Mouse (Mus musculus): Measurements from ENCODE around the gene 9930022D16Rik. TPM values are rescaled to one million over a fixed set of nuclear protein-coding genes. Genes with fewer than 3 reads are reported as not detected.

9930022D16Rik gene
- not detected in 2 replicates for polyA plus RNA-seq (2016; fragmentation: Nextera tagmentation; extraction: Ambion mirVana)

GRCm38 (mm10) chr11:109413617-109414016 lies at the start of gene 9930022D16Rik:
9930022D16Rik (plus strand) TSS chr11:109413917.
- Histone ChIP-seq H3K4me1 (no peaks in the 10 kb centered on the region), H3K27ac (replicated peaks) (no peak within 1 kb of the TSS), H3K36me3 (replicated peaks) (no peaks in the 10 kb centered on the region), H3K27me3 (replicated peaks; ENCODE audit: low read depth, poor library complexity, severe bottlenecking) (no peaks in the 10 kb centered on the region), H3K9me3 (no peaks in the 10 kb centered on the region), H3K4me3 (no peak within 1 kb of the TSS)
- WGBS: 87% methylated on average over 6 of the region's 6 CpGs
- no peak for DNase-seq (ENCODE audit: low spot score)

GRCm38 (mm10) chr11:109364337-109364736 lies 49.4 kb upstream of the 9930022D16Rik start:
- H3K4me3 ChIP-seq: peak overlapping the region; percentile 93
- H3K4me1 ChIP-seq: peaks cover 61% of the 10 kb centered on the region
- H3K9me3 ChIP-seq: no peaks in the 10 kb centered on the region
- H3K36me3 ChIP-seq (replicated peaks): peaks cover 43% of the 10 kb centered on the region
- no peak for DNase-seq (ENCODE audit: low spot score)
- WGBS: 70% methylated on average over 2 of the region's 2 CpGs
- H3K27ac ChIP-seq (replicated peaks): no peak overlapping the region
- H3K27me3 ChIP-seq (replicated peaks; ENCODE audit: low read depth, poor library complexity, severe bottlenecking): peaks cover 16% of the 10 kb centered on the region

- peaks cover 49% of the 10 kb centered on the region for H3K36me3 ChIP-seq (replicated peaks)
- H3K4me1 ChIP-seq: peaks cover 56% of the 10 kb centered on the region
- WGBS: 86% methylated on average over 10 of the region's 10 CpGs
- H3K4me3 ChIP-seq: peak overlapping the region; percentile 93; the same call in 1 of the 2 replicates
- H3K9me3 ChIP-seq: no peaks in the 10 kb centered on the region
- H3K27ac ChIP-seq (replicated peaks): no peak overlapping the region; the same call in 1 of the 2 replicates
- DNase-seq (ENCODE audit: low spot score): no peak
- peaks cover 16% of the 10 kb centered on the region for H3K27me3 ChIP-seq (replicated peaks; ENCODE audit: low read depth, poor library complexity, severe bottlenecking)
Measured at GRCm38 (mm10) chr11:109364881-109365280, 48.8 kb upstream of the 9930022D16Rik start.

- Histone ChIP-seq H3K9me3 (no peaks in the 10 kb centered on the region), H3K27ac (replicated peaks) (no peak overlapping the region), H3K36me3 (replicated peaks) (peaks cover 57% of the 10 kb centered on the region), H3K4me1 (peaks cover 56% of the 10 kb centered on the region), H3K4me3 (no peak overlapping the region), H3K27me3 (replicated peaks; ENCODE audit: low read depth, poor library complexity, severe bottlenecking) (peaks cover 9% of the 10 kb centered on the region)
- DNase-seq (ENCODE audit: low spot score): no peak
- 95% methylated on average over 5 of the region's 5 CpGs for WGBS
Measured at GRCm38 (mm10) chr11:109365818-109366217, 47.9 kb upstream of the 9930022D16Rik start.

- Histone ChIP-seq H3K27me3 (replicated peaks; ENCODE audit: low read depth, poor library complexity, severe bottlenecking) (no peaks in the 10 kb centered on the region), H3K4me1 (peaks cover 46% of the 10 kb centered on the region), H3K27ac (replicated peaks) (no peak overlapping the region), H3K9me3 (no peaks in the 10 kb centered on the region), H3K4me3 (no peak overlapping the region), H3K36me3 (replicated peaks) (peaks cover 57% of the 10 kb centered on the region)
- DNase-seq (ENCODE audit: low spot score): no peak
- WGBS: 84% methylated on average over 15 of the region's 15 CpGs
Measured at GRCm38 (mm10) chr11:109366802-109367579, 46.7 kb upstream of the 9930022D16Rik start.

- H3K4me1 ChIP-seq: peaks cover 38% of the 10 kb centered on the region
- no peaks in the 10 kb centered on the region for H3K27me3 ChIP-seq (replicated peaks; ENCODE audit: low read depth, poor library complexity, severe bottlenecking)
- H3K36me3 ChIP-seq (replicated peaks): peaks cover 70% of the 10 kb centered on the region
Measured at GRCm38 (mm10) chr11:109369026-109369637, 44.6 kb upstream of the 9930022D16Rik start.

GRCm38 (mm10) chr11:109375412-109375811 lies 38.3 kb upstream of the 9930022D16Rik start:
- H3K27me3 ChIP-seq (replicated peaks; ENCODE audit: low read depth, poor library complexity, severe bottlenecking): no peaks in the 10 kb centered on the region
- H3K9me3 ChIP-seq: no peaks in the 10 kb centered on the region
- H3K27ac ChIP-seq (replicated peaks): no peak overlapping the region
- H3K36me3 ChIP-seq (replicated peaks): peaks cover 18% of the 10 kb centered on the region
- peaks cover 34% of the 10 kb centered on the region for H3K4me1 ChIP-seq
- DNase-seq (ENCODE audit: low spot score): no peak
- H3K4me3 ChIP-seq: no peak overlapping the region
- WGBS: 74% methylated on average over 7 of the region's 7 CpGs

More at GRCm38 (mm10) chr11:109369026-109369637, 44.6 kb upstream of the 9930022D16Rik start:
- Histone ChIP-seq H3K27ac (replicated peaks) (no peak overlapping the region), H3K9me3 (no peaks in the 10 kb centered on the region), H3K4me3 (no peak overlapping the region)
- DNase-seq (ENCODE audit: low spot score): no peak
- 91% methylated on average over 3 of the region's 3 CpGs for WGBS

GRCm38 (mm10) chr11:109376484-109377143 lies 37.1 kb upstream of the 9930022D16Rik start:
- DNase-seq (ENCODE audit: low spot score): no peak
- H3K9me3 ChIP-seq: no peaks in the 10 kb centered on the region
- H3K4me1 ChIP-seq: peaks cover 34% of the 10 kb centered on the region
- no peaks in the 10 kb centered on the region for H3K27me3 ChIP-seq (replicated peaks; ENCODE audit: low read depth, poor library complexity, severe bottlenecking)
- 54% methylated on average over 7 of the region's 7 CpGs for WGBS
- 0 out of 2 replicates have a peak overlapping the region, but pooled peaks have one; percentile 25 for H3K27ac ChIP-seq (replicated peaks)
- peaks cover 15% of the 10 kb centered on the region for H3K36me3 ChIP-seq (replicated peaks)
- H3K4me3 ChIP-seq: no peak overlapping the region

- Histone ChIP-seq H3K27me3 (replicated peaks; ENCODE audit: low read depth, poor library complexity, severe bottlenecking) (no peaks in the 10 kb centered on the region), H3K4me1 (peaks cover 34% of the 10 kb centered on the region), H3K36me3 (replicated peaks) (peaks cover 15% of the 10 kb centered on the region), H3K9me3 (no peaks in the 10 kb centered on the region), H3K4me3 (no peak overlapping the region), H3K27ac (replicated peaks) (no peak overlapping the region)
- no peak for DNase-seq (ENCODE audit: low spot score)
- WGBS: 58% methylated on average over 10 of the region's 10 CpGs
Measured at GRCm38 (mm10) chr11:109377477-109377876, 36.2 kb upstream of the 9930022D16Rik start.

- Histone ChIP-seq H3K27ac (replicated peaks) (no peak overlapping the region), H3K4me3 (no peak overlapping the region), H3K4me1 (peaks cover 34% of the 10 kb centered on the region), H3K36me3 (replicated peaks) (peaks cover 13% of the 10 kb centered on the region), H3K9me3 (no peaks in the 10 kb centered on the region), H3K27me3 (replicated peaks; ENCODE audit: low read depth, poor library complexity, severe bottlenecking) (no peaks in the 10 kb centered on the region)
- WGBS: 78% methylated on average over 7 of the region's 7 CpGs
- DNase-seq (ENCODE audit: low spot score): no peak
Measured at GRCm38 (mm10) chr11:109378051-109378450, 35.7 kb upstream of the 9930022D16Rik start.

- WGBS: 86% methylated on average over 5 of the region's 5 CpGs
Measured at GRCm38 (mm10) chr11:109380662-109381061, 33.1 kb upstream of the 9930022D16Rik start.

GRCm38 (mm10) chr11:109385296-109385695 lies 28.4 kb upstream of the 9930022D16Rik start:
- peaks cover 6% of the 10 kb centered on the region; the same call in 1 of the 2 replicates for H3K4me1 ChIP-seq
- no peaks in the 10 kb centered on the region for H3K27me3 ChIP-seq (replicated peaks; ENCODE audit: low read depth, poor library complexity, severe bottlenecking)
- no peak overlapping the region for H3K4me3 ChIP-seq
- H3K9me3 ChIP-seq: no peaks in the 10 kb centered on the region
- H3K36me3 ChIP-seq (replicated peaks): peaks cover 3% of the 10 kb centered on the region; the same call in 1 of the 2 replicates
- DNase-seq (ENCODE audit: low spot score): no peak
- H3K27ac ChIP-seq (replicated peaks): no peak overlapping the region
- 94% methylated on average over 8 of the region's 8 CpGs for WGBS

More at GRCm38 (mm10) chr11:109380662-109381061, 33.1 kb upstream of the 9930022D16Rik start:
- Histone ChIP-seq H3K27me3 (replicated peaks; ENCODE audit: low read depth, poor library complexity, severe bottlenecking) (no peaks in the 10 kb centered on the region), H3K4me3 (no peak overlapping the region), H3K36me3 (replicated peaks) (no peaks in the 10 kb centered on the region; the same call in 1 of the 2 replicates), H3K4me1 (peaks cover 29% of the 10 kb centered on the region), H3K27ac (replicated peaks) (no peak overlapping the region), H3K9me3 (no peaks in the 10 kb centered on the region)
- no peak for DNase-seq (ENCODE audit: low spot score)

Data from embryonic facial prominence, embryonic 10.5 days (tissue).